Mouse (Mus musculus): Measurements from ENCODE around the gene Apobr.

The Apobr gene

DNA sequence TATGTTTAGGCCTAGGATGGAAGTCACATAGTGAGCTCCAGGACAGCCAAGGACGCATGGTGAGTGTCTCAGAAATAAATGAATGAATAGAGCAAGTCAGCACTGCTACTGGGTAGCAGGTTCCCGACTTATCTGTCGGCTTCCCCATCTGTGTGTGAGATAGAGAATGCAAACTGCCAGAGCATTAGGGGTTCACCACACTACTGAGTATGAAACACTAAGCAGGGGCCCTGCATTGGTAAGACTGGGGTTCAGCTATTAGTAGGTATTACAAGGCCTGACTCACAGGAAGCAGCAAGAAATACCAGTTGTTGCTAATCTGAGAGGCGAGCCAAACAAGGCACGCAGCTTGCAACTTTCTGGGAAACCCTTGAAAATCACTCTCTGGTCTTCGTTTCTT lies 14.2 kb downstream of the Apobr start:
- no peak for DNase-seq (ENCODE audit: low read depth, low spot score)

DNA sequence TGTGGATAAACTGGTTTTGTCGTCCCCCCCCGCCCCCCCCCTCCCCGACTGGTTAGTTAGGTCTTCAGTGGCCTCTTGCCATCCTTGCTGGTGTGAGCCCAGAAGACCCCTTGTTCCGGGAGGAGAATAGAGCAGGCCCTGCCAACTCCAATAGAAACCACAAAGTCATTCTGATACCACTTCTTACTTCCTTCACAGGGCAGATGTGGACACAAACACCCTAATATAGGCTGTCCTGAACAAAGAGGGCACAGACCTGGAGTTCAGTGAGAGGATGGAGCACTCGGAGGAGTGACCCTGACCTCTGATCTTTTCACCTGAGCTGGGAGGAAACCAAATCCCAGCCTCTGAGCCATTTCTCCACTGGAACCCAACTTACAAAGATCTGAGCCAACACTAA lies 17.2 kb downstream of the Apobr start:
- DNase-seq (ENCODE audit: low read depth, low spot score): no peak

- no peak for DNase-seq (ENCODE audit: low read depth, low spot score)
Observed at GRCm38 (mm10) chr7:126602650-126603049, 17.9 kb downstream of the Apobr start.

- no peak for DNase-seq (ENCODE audit: low read depth, low spot score)
Observed at GRCm38 (mm10) chr7:126606611-126607010, 21.9 kb downstream of the Apobr start.

- no peak for DNase-seq (ENCODE audit: low read depth, low spot score)
Observed at GRCm38 (mm10) chr7:126607064-126607463, 22.3 kb downstream of the Apobr start.

DNA sequence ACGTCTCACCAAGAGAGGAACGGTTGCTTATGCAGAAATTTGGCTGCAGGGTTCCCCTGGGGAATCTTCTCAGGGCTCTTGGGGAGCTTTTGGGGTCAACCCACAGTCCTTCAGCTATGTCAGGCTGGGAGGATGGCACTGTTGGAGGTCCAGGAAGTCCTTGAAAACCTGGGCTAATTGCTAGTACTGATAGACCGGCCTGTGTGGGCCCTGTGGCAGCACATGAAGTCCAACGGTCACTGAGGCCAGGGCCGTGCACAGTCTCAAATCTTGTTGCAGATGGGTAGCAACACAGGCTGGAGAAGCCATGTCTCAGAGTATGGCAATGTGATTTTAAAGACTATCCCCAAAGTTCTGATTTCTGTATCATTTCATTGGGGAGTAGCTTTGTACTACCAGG lies 23.1 kb downstream of the Apobr start:
- DNase-seq (ENCODE audit: low read depth, low spot score): no peak

DNA sequence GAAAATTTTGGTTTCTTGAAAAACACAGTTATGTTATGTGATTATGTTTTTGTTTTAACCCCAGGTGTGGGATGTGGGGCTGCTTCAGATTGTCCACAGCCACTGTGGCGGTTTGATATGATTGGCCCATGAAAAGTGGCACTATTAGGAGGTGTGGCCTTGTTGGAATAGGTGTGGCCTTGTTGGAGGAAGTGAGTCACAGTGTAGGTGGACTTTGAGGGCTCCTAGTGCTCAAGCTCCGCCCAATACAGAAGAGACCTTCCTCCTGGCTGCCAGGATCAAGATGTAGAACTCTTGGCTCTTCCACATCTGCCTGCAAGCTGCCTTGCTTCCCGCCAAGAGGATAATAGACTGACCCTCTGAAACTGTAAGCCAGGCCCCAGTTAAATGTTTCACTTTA lies 28.0 kb downstream of the Apobr start:
- DNase-seq (ENCODE audit: low read depth, low spot score): peak; percentile 86

DNA sequence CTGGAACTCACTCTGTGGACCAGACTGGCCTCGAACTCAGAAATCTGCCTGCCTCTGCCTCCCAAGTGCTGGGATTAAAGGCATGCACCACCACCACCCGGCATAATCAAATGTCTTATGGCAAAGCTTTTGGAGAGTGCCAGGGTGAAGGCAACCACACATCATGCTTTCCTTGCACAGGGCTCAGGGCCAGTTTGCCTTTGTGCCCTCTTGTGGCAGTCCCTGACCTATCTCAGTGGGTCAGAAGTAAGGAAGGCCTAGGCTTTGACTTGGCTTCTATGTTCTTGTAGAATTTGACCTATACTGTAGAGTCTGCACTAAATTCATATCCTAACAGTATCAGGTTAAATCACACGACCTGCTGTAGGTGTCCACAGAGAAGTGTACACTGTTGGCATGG lies 32.0 kb downstream of the Apobr start:
- DNase-seq (ENCODE audit: low read depth, low spot score): no peak

DNA sequence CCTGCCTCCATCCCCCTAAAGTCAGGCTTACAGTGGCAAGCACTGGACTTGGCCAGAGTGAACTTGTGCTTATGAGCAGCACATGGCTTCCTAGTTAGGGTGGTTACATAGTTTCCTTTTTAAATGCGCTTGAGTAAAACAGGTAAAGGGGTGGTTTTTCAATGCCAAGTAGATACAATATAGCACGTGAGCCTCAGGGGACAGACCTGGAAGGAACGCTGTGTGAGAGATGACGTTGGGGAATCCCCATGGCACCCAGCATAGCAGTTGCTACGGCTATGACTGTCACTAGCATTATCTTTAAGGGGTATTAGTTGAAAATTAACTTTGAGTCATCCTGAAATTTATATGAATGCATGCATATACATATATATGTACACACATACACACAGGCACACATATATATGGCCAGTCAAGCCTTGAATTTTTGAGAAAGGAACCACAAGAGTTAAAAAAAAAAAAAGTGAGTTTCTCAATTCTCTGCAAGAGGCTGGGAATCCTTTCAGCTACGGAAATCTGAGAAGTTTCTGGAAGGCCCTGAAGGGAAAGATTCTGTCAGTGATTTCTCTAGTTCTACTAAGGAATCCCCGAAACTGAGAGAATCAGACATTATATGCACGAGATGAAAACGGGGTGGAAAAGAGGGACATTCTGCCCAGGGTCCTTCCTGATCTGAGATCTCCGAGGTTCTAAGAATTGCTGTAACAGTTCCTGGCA lies 35.0 kb downstream of the Apobr start:
- no peak for DNase-seq (ENCODE audit: low read depth, low spot score)

DNA sequence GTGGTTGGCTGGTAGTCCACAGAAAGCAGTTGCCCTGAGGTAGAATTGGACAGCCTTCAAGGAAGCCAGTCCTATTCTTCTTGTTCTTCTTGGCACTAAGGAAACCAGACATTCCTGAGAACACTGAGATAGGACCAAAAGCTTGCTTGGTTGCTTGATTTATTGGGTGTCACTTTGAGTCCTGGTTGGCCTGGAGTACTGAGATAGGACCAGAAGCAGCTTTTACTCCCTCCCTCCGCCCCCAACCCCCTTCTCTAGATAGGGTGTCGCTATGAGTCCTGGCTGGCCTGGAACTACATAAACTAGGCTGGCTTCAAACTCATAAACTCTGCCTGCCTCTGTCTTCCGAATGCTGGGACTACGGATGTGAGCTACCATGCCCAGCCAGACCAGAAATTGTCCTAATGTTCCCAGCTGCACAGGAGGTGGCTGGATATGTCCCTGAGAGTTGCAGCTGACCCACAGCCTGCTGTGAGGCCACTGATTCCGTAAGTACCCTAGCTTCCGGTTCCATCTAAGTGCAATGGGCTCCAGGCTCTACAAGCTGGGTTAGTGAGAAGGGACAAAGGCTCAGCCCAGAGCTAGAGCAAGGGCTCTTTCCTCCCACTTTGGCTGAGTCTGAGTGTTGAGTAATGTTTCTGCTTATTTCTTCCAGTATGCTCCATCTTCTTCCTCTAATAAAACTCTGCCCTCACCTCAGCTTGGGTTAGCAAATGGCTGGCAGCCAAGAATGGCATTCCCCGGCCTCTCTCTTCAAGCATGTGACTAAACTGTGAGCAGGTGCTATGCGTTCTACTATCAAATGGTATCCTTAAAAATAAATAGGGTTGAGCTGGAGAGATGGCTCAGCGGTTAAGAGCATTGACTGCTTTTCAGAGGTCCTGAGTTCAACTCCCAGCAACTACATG lies 37.0 kb downstream of the Apobr start:
- no peak for DNase-seq (ENCODE audit: low read depth, low spot score)

GRCm38 (mm10) chr7:126623381-126623780 lies 38.6 kb downstream of the Apobr start:
- no peak for DNase-seq (ENCODE audit: low read depth, low spot score)

- peak; percentile 39 for DNase-seq (ENCODE audit: low read depth, low spot score)
Observed at GRCm38 (mm10) chr7:126624774-126625173, 40.0 kb downstream of the Apobr start.

DNA sequence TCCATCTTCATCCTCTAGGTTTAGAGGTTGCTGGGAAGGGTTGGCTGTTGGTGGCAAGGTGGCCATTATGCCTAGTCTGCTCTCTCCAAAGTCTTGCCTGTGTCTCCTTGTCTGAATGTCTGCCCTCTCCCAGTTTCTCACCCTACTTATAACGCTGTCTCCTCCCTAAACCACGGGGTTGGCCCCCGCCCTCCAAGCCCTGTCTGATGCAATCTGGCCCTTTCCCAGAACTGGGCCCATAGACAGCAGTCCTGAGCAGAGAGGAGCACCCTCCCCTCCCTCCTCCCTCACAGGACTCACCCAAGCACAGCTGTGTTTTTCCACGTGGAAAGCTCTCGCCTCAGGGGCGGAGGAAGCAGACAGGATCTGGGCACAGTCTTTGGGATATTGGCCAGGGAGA lies 40.6 kb downstream of the Apobr start:
- no peak for DNase-seq (ENCODE audit: low read depth, low spot score)

- DNase-seq (ENCODE audit: low read depth, low spot score): no peak
Observed at GRCm38 (mm10) chr7:126625807-126626600, 41.3 kb downstream of the Apobr start.

- DNase-seq (ENCODE audit: low read depth, low spot score): no peak
Observed at GRCm38 (mm10) chr7:126628111-126628510, 43.4 kb downstream of the Apobr start.

DNA sequence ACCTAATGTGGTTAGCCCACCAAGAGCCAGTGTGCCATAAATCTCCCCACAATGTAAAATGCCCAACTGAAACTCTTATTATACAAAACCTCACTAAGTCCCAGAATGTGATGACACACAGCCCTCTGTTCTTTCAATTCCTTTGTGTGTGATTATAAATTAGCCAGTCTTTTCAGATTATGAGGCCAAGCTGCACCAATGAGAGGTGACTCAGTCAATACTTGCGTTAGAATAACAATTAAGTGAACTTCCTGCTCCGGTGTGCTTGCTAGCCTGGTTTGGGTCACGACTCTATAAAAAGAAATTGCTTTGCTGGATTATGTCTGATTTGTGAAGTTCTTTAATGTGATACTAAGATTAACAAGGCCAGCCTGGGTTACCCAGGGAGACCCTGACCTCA lies 45.2 kb downstream of the Apobr start:
- no peak for DNase-seq (ENCODE audit: low read depth, low spot score)

DNA sequence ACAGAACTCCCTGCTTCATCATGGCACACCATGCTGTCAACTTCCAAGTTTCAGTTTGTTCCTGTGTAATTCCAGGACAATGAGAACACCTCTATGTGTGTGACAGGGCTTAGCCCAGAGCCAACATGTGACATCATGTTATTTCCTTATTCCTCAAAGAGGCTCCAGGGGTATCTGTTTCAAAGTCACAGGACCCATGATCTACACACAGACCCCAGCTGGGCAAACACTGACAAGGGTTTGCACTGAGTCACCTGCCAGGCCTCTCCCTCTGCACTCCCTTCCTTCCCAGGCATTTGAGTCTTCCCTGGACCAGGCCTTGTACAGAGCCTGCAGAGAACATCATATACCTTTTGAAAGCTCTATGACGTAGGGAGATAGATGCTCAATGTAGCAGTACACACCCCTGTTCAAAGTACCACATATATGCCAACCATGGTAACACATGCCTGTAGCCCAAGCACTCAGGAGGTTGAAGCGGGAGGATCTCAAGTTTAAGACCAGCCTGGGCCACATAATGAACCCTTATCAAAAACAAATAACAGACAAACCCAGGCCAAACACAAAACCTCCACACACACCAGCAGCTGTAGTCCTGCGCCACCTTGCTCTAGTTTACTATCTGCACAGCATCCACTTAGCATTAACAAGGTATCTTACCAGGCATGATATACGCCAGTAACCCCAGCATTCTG lies 46.2 kb downstream of the Apobr start, which contains the start of gene Nupr1:
Nupr1 (minus strand) TSS at position 38 of the 695 bp plus-strand sequence.
- no peak for DNase-seq (ENCODE audit: low read depth, low spot score)

DNA sequence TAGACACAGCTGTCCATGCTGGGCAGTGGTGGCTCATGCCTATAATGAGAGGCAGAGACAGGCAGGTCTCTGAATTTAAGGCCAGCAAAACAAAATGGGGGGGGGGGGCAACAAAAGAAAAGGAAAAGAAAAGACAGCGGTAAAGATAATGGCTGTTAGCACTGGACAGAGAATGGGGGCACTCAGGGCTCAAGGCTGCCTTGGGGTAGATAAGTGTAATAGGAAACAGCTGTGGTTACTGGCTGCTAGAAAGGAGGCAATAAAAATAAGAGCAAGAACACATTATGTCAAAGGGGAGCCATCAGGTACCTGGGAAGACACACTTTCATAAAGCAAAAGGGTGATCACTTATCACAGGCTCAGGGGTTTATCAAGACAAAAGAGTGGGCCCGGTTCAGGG lies 47.7 kb downstream of the Apobr start:
- DNase-seq (ENCODE audit: low read depth, low spot score): no peak

- no peak for DNase-seq (ENCODE audit: low read depth, low spot score)
Observed at GRCm38 (mm10) chr7:126635375-126635774, 50.6 kb downstream of the Apobr start.

DNA sequence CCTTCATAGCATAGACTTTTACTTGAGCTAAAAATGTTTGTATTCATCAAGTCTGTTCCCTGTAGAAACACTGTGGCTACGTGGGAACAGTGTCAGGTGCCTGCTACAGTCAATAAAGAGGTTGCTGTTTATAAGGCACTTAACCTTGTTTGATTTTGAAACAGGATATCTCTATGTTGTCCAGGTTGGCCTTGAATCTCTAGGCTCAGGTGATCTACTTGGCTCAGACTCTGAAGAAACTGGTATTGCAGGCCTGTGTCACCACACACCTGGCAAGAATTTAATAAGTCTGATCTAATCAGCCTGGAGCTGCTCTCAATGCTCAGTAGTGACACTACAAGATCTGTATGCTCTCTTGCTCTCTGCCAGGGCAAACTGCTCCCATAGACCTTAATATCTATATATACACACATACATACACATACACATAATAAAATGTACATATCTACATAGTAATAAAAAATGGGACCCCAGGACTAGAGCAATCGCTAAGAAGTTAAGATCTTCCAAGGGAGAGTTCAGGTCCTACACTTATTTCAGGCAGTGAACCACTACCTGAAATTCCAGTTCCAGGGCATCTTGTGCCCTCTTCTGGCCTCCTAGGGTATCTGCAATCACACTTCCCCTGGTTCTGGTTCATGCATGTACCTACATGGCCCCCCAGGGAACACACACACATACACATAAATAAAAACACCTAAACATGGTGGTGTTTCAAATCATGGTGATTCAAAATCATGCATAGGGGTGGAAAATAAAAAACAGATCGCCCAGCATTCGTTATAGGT lies 52.2 kb downstream of the Apobr start:
- DNase-seq (ENCODE audit: low read depth, low spot score): peak; percentile 67

All from R1 (cell line).